Comparison of ENCODE assay signal across 8 mouse cellular contexts in the genomic region with DNA sequence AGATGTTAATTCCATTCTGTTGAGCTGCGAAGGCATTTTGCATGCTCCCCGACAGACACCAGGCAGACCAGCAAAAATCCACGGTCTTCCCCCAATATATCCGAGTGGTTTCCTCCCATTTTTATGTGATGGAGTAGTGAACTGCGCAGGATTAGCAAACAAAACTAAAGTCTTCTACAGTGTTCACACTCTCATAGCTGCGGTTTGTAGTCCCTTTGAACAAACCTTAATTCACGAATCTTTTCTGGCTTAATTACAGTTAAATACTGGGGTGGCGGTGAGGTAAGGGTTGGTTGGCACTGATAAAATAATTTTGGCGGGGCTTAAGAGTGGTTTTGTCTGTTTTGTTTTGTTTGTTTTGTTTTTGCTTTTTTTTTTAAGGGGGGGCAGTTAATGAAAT. TPM values are rescaled to one million over a fixed set of nuclear protein-coding genes. Genes with fewer than 3 reads are reported as not detected.
DNase-seq lines count a peak whose midpoint lies in the region; ATAC-seq and TF ChIP-seq lines count a peak whose summit lies in the region.

No protein-coding gene starts in this region.

- no peak for TF ChIP-seq CTCF in hindbrain, postnatal 0 days (IDR thresholded peaks at IDR 0.05; ENCODE audit: low read depth)

- no peak overlapping the region for H3K4me3 ChIP-seq in heart, embryonic 14.5 days (ENCODE audit: control insufficient read depth in 1 of 2, insufficient read depth in 1 of 2, low read depth in 1 of 2, low read length in 2 of 2)
- H3K4me3 ChIP-seq in embryonic facial prominence, embryonic 15.5 days (replicated peaks) = peak overlapping the region; percentile 83
- H3K4me3 ChIP-seq in hindbrain, postnatal 0 days (ENCODE audit: low read length) = peak overlapping the region; percentile 88

- peaks cover 8 to 16% of the 10 kb centered on the region in 2 experiments for H3K4me1 ChIP-seq in heart, embryonic 14.5 days (ENCODE audit: control insufficient read depth in 2 of 2, insufficient read depth in 2 of 2, low read length in 2 of 2)
- peaks cover 29% of the 10 kb centered on the region for H3K4me1 ChIP-seq in embryonic facial prominence, embryonic 15.5 days
- no peaks in the 10 kb centered on the region for H3K4me1 ChIP-seq in hindbrain, postnatal 0 days (ENCODE audit: insufficient read depth, low read length)

- H3K36me3 ChIP-seq in heart, embryonic 14.5 days (ENCODE audit: control insufficient read depth, insufficient read depth, low read length) = peaks cover 2% of the 10 kb centered on the region; the same call in 1 of the 2 replicates
- H3K36me3 ChIP-seq in embryonic facial prominence, embryonic 15.5 days = no peaks in the 10 kb centered on the region
- no peaks in the 10 kb centered on the region for H3K36me3 ChIP-seq in hindbrain, postnatal 0 days (ENCODE audit: insufficient read depth, low read length)

- no peak overlapping the region for H3K27ac ChIP-seq in heart, embryonic 14.5 days (replicated peaks in 1 of 2; ENCODE audit: control insufficient read depth in 1 of 2, insufficient read depth in 1 of 2, low read depth in 2 of 2, low read length in 2 of 2)
- peak overlapping the region; percentile 98; the same call in 1 of the 2 replicates for H3K27ac ChIP-seq in embryonic facial prominence, embryonic 15.5 days (replicated peaks)
- H3K27ac ChIP-seq in hindbrain, postnatal 0 days = peak overlapping the region; percentile 32; the same call in 1 of the 2 replicates

- peak overlapping the region; percentile 99 for H3K4me2 ChIP-seq in heart, embryonic 14.5 days (ENCODE audit: low read length)
- H3K4me2 ChIP-seq in embryonic facial prominence, embryonic 15.5 days (replicated peaks) = peak overlapping the region; percentile 92
- peak overlapping the region; percentile 93 for H3K4me2 ChIP-seq in hindbrain, postnatal 0 days (ENCODE audit: low read depth, low read length)

- H3K27me3 ChIP-seq in heart, embryonic 14.5 days (ENCODE audit: control insufficient read depth, insufficient read depth, low read length) = no peaks in the 10 kb centered on the region
- H3K27me3 ChIP-seq in embryonic facial prominence, embryonic 15.5 days = 0 out of 2 replicates have a peak, but pooled peaks cover 5% of the 10 kb centered on the region
- no peaks in the 10 kb centered on the region for H3K27me3 ChIP-seq in hindbrain, postnatal 0 days (ENCODE audit: insufficient read depth, low read length)

- no peaks in the 10 kb centered on the region; the same call in 1 of the 2 replicates for H3K9me3 ChIP-seq in heart, embryonic 14.5 days (ENCODE audit: control insufficient read depth, low read length)
- H3K9me3 ChIP-seq in embryonic facial prominence, embryonic 15.5 days (replicated peaks) = no peaks in the 10 kb centered on the region
- no peaks in the 10 kb centered on the region for H3K9me3 ChIP-seq in hindbrain, postnatal 0 days (ENCODE audit: low read length)

- WGBS in heart, embryonic 14.5 days = 42% methylated on average over 9 of the region's 9 CpGs
- 29% methylated on average over 9 of the region's 9 CpGs for whole genome bisulfite sequencing in embryonic facial prominence, embryonic 15.5 days
- 31% methylated on average over 9 of the region's 9 CpGs for WGBS in hindbrain, postnatal 0 days

- no peak for ATAC-seq in heart, embryonic 14.5 days (ENCODE audit: insufficient number of reproducible peaks, insufficient read depth, low FRiP score, low read depth)
- no peak for ATAC-seq in embryonic facial prominence, embryonic 15.5 days (ENCODE audit: insufficient number of reproducible peaks, low FRiP score, low TSS enrichment, low read depth)
- no peak for ATAC-seq in hindbrain, postnatal 0 days
- ATAC-seq in monocyte, adult 5-6 weeks (replicated peaks; ENCODE audit: insufficient number of reproducible peaks, low FRiP score, low TSS enrichment, poor library complexity, severe bottlenecking) = no peak

- H3K9ac ChIP-seq in heart, embryonic 14.5 days (ENCODE audit: low read length) = peak overlapping the region; percentile 45; the same call in 1 of the 2 replicates
- no peak overlapping the region for H3K9ac ChIP-seq in embryonic facial prominence, embryonic 15.5 days
- H3K9ac ChIP-seq in hindbrain, postnatal 0 days (replicated peaks; ENCODE audit: low read length) = peak overlapping the region; percentile 45; the same call in 1 of the 2 replicates

- no peak for DNase-seq in heart, adult 18-20 months
- DNase-seq in hindbrain, postnatal 0 days (ENCODE audit: low spot score) = no peak
- DNase-seq in neural tube, embryonic 10.5 days (ENCODE audit: extremely low spot score, low spot score) = peak; percentile 11
- no peak for DNase-seq in right cerebral cortex, postnatal 10 days (ENCODE audit: low spot score in 2 of 2)
- DNase-seq in cerebellum, postnatal 14 days = no peak

RNA-seq across cellular contexts. Expression of gene Fat4, which starts 3.1 kb away (rescaled TPM):
- polyA plus RNA-seq in heart, embryonic 14.5 days (2014; fragmentation: Nextera tagmentation; extraction: Ambion mirVana) = 4.2 and 4.9 TPM in 2 replicates
- total RNA-seq in heart, adult 18-20 months (2021) = 1 to 10 TPM; 3.9 to 4.0 TPM
- 9.5 and 10.1 TPM in 2 replicates for polyA plus RNA-seq in embryonic facial prominence, embryonic 15.5 days (2015; fragmentation: Nextera tagmentation; extraction: Ambion mirVana)
- total RNA-seq in hindbrain, postnatal 0 days (2014; rRNA removed) = 66.0 and 75.0 TPM in 2 replicates
- 4.1 and 4.2 TPM in 2 replicates for polyA plus RNA-seq in hindbrain, postnatal 0 days (2015; fragmentation: Nextera tagmentation; extraction: Ambion mirVana)
- total RNA-seq in monocyte, adult 5-6 weeks (2017) = not detected in 3 replicates

Comparison
In these comparisons a context has a peak if more than half of its experiments do, and no peak if none do; other contexts are left out.
1. H3K27ac ChIP-seq: peak in embryonic facial prominence, embryonic 15.5 days (single experiment) and hindbrain, postnatal 0 days (single experiment); none in heart, embryonic 14.5 days (0 of 2).
2. H3K4me3 ChIP-seq: peak in embryonic facial prominence, embryonic 15.5 days (single experiment) and hindbrain, postnatal 0 days (single experiment); none in heart, embryonic 14.5 days (0 of 2).
3. RNA of gene Fat4, which starts 3.1 kb away (total RNA-seq): 66.0 to 75.0 TPM in hindbrain, postnatal 0 days; 3.9 to 4.0 TPM in heart, adult 18-20 months and not detected in monocyte, adult 5-6 weeks; every median in the first group is over 10 times any median in the second.
4. Peak in every context shown above with its lines, with median percentiles within 50 percentile points of each other: H3K4me2 ChIP-seq.